Mouse (Mus musculus): ENCODE data around the gene Sytl3. TPM values are rescaled to one million over a fixed set of nuclear protein-coding genes. Genes with fewer than 3 reads are reported as not detected.

The Sytl3 gene
- polyA plus RNA-seq, 1 experiment from 2014 or later, result 1.1 TPM

DNA sequence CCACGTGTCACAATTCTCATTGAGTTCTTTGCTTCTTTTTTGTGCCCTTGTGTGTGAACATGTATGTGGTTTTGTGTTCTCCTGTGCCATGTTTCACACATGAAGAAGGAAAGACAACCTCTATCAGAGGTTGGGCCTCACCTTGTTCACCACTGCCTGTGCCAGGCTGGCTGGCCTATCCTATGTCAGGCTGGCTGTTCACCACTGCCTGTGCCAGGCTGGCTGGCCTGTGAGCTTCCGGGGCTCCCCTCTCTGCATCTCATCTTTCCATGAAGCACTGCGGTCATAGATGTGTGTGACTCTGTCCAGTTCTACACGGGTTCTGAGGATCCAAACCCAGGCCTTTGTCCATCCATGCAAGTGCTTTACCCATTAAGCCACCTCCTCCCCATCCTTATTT, 128.3 kb downstream of the Sytl3 start:
- Histone ChIP-seq H3K9me3 (replicated peaks; ENCODE audit: control insufficient read depth, low read length) (no peaks in the 10 kb centered on the region), H3K36me3 (ENCODE audit: control insufficient read depth, insufficient read depth, low read length) (no peaks in the 10 kb centered on the region), H3K4me2 (ENCODE audit: low read depth, low read length) (no peak overlapping the region), H3K4me1 (ENCODE audit: control insufficient read depth, insufficient read depth, low read length) (no peaks in the 10 kb centered on the region), H3K27me3 (ENCODE audit: control insufficient read depth, insufficient read depth, low read length) (no peaks in the 10 kb centered on the region), H3K4me3 (replicated peaks; ENCODE audit: low read length) (no peak overlapping the region), H3K27ac (ENCODE audit: low read length) (no peak overlapping the region), H3K9ac (ENCODE audit: low read length) (no peak overlapping the region)
- WGBS, result 89% methylated on average over 4 of the region's 4 CpGs
- no peak for ATAC-seq (ENCODE audit: insufficient read depth, low FRiP score)

Other genes starting within 250 kb of the Sytl3 start
- 440 and 474 TPM in 2 replicates for gene Dynlt1b, start 229.0 kb upstream of the Sytl3 start, polyA plus RNA-seq (2015; fragmentation: Nextera tagmentation; extraction: Ambion mirVana)
- gene Dynlt1c, start 57.4 kb upstream of the Sytl3 start, polyA plus RNA-seq (2015; fragmentation: Nextera tagmentation; extraction: Ambion mirVana), result 34.9 and 35.7 TPM in 2 replicates
- 211 and 215 TPM in 2 replicates for gene Dynlt1f, start 3.2 kb upstream of the Sytl3 start, polyA plus RNA-seq (2015; fragmentation: Nextera tagmentation; extraction: Ambion mirVana)
- 266 and 335 TPM in 2 replicates for gene Ezr, start 123.7 kb downstream of the Sytl3 start, polyA plus RNA-seq (2015; fragmentation: Nextera tagmentation; extraction: Ambion mirVana)